Mouse (Mus musculus) ES-Bruce4 (cell line): ENCODE data around the gene Timm29. TPM values are rescaled to one million over a fixed set of nuclear protein-coding genes. Genes with fewer than 3 reads are reported as not detected.

Source experiments
- H3K27ac ChIP-seq: 2 replicates; pipeline ENCODE4 v1.5.1; 2012; ENCODE audit warnings: low read length, inconsistent platforms; ENCODE audit not compliant: insufficient read depth
- H3K27me3 ChIP-seq: 2 replicates; pipeline ENCODE4 v1.6.1; 2012; ENCODE audit warnings: mild to moderate bottlenecking, low read length, inconsistent platforms; ENCODE audit not compliant: control insufficient read depth, poor library complexity, insufficient read depth, severe bottlenecking
- H3K36me3 ChIP-seq: 2 replicates; pipeline ENCODE4 v1.6.1; 2012; ENCODE audit warnings: inconsistent platforms, mild to moderate bottlenecking, low read length, moderate library complexity; ENCODE audit not compliant: control insufficient read depth, poor library complexity, insufficient read depth, severe bottlenecking
- H3K4me1 ChIP-seq: one replicate; pipeline ENCODE4 v1.8.1; 2011; ENCODE audit warnings: low read length; ENCODE audit not compliant: control insufficient read depth, insufficient read depth
- H3K4me3 ChIP-seq: 2 replicates; pipeline ENCODE4 v1.5.1; 2011; ENCODE audit warnings: low read depth, mild to moderate bottlenecking, low read length
- H3K9ac ChIP-seq: 2 replicates; pipeline ENCODE4 v1.6.1; 2012; ENCODE audit warnings: low read depth, mild to moderate bottlenecking, inconsistent platforms; ENCODE audit not compliant: poor library complexity, severe bottlenecking
- H3K9me3 ChIP-seq: replicated peaks from 2 replicates; pipeline ENCODE4 v1.6.1; 2012; ENCODE audit warnings: mild to moderate bottlenecking, low read length, inconsistent platforms; ENCODE audit not compliant: control insufficient read depth, poor library complexity, insufficient read depth, severe bottlenecking
- CTCF ChIP-seq: IDR thresholded peaks from one replicate; pipeline ENCODE4 v1.8.1; 2011; ENCODE audit warnings: low read depth, low read length
- EP300 ChIP-seq: IDR thresholded peaks from 2 replicates; pipeline ENCODE4 v1.6.1; 2011; ENCODE audit warnings: low read depth, low read length; ENCODE audit not compliant: insufficient read depth
- POLR2A ChIP-seq: IDR thresholded peaks from one replicate; pipeline ENCODE4 v1.8.1; 2011; ENCODE audit warnings: low read length; ENCODE audit not compliant: insufficient read depth
- polyA plus RNA-seq: library from polyadenylated mRNA; stranded (reverse); fragments of >200 nt; gene quantifications from 2 replicates; pipeline ENCODE4 v1.2.4, GENCODE M21; 2011; ENCODE audit warnings: low read depth; ENCODE audit not compliant: missing spikeins, insufficient read depth, insufficient read length

Gene Timm29
- polyA plus RNA-seq, 1 experiment, result 19.2 TPM

GRCm38 (mm10) chr9:21616232-21616781, 23.8 kb downstream of the Timm29 start:
- H3K9ac ChIP-seq, result peak overlapping the region; percentile 79
- no peaks in the 10 kb centered on the region for H3K9me3 ChIP-seq
- peak overlapping the region; percentile 97 for H3K4me3 ChIP-seq
- no peaks in the 10 kb centered on the region for H3K4me1 ChIP-seq
- H3K36me3 ChIP-seq, result no peaks in the 10 kb centered on the region
- no peaks in the 10 kb centered on the region for H3K27me3 ChIP-seq
- TF ChIP-seq POLR2A (no peak), EP300 (no peak), CTCF (no peak)
- H3K27ac ChIP-seq, result peak overlapping the region; percentile 63

DNA sequence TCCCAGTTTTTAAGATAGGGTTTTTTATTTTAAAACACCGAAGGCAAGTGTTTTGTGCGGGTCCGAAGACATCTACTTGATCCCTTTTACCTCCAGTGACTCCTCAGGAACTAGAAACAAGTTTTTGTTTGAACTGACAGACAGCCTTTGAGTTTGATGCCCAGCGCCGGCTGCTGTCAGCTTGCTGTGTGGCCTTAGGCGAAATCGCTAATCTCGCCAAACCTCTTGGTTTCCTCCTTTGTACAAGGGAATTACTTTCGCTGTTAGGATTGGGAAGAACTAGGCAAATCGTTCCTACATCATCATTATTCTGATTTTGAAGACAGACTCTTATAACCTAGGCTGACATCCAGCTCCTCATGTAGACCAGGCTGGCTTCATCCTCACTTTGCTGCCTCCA, 24.5 kb downstream of the Timm29 start:
- Histone ChIP-seq H3K36me3 (no peaks in the 10 kb centered on the region), H3K27ac (no peak overlapping the region), H3K9me3 (no peaks in the 10 kb centered on the region), H3K4me3 (peak overlapping the region; percentile 97), H3K27me3 (no peaks in the 10 kb centered on the region), H3K9ac (peak overlapping the region; percentile 79), H3K4me1 (no peaks in the 10 kb centered on the region)
- no peak for TF ChIP-seq EP300
- no peak for TF ChIP-seq POLR2A
- no peak for TF ChIP-seq CTCF

DNA sequence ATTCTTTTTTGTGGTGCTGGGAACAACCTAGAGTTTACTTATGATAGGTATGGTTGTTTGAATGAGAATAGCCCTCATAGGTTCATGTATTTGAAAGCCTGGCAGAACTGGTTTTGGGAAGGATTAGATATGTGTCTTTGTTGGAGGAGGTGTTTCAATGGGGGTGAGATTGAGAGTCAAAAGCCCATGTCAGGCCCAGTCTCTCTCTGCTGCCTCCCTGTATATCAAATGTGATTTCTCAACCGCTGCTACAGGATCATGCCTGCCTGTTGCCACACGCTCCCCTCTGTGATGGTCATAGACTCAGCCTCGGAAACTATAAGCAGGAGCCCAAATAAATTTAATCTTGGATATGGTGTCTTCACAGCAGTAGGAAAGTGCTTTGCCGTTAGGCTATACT, 27.7 kb downstream of the Timm29 start:
- Histone ChIP-seq H3K4me1 (no peaks in the 10 kb centered on the region), H3K4me3 (no peak overlapping the region), H3K27ac (no peak overlapping the region), H3K9me3 (no peaks in the 10 kb centered on the region), H3K9ac (no peak overlapping the region), H3K36me3 (no peaks in the 10 kb centered on the region), H3K27me3 (no peaks in the 10 kb centered on the region)
- no peak for TF ChIP-seq CTCF
- no peak for TF ChIP-seq EP300
- TF ChIP-seq POLR2A, result no peak

- Histone ChIP-seq H3K36me3 (no peaks in the 10 kb centered on the region), H3K9ac (no peak overlapping the region), H3K27ac (no peak overlapping the region), H3K4me3 (no peak overlapping the region), H3K27me3 (no peaks in the 10 kb centered on the region), H3K9me3 (no peaks in the 10 kb centered on the region), H3K4me1 (no peaks in the 10 kb centered on the region)
- no peak for TF ChIP-seq POLR2A
- no peak for TF ChIP-seq CTCF
- TF ChIP-seq EP300, result no peak
Measured at GRCm38 (mm10) chr9:21622676-21623075, 30.2 kb downstream of the Timm29 start.

GRCm38 (mm10) chr9:21625342-21626339, 33.1 kb downstream of the Timm29 start:
- no peak overlapping the region for H3K27ac ChIP-seq
- no peak for TF ChIP-seq EP300
- no peak for TF ChIP-seq CTCF
- TF ChIP-seq POLR2A, result no peak
- H3K36me3 ChIP-seq, result no peaks in the 10 kb centered on the region

DNA sequence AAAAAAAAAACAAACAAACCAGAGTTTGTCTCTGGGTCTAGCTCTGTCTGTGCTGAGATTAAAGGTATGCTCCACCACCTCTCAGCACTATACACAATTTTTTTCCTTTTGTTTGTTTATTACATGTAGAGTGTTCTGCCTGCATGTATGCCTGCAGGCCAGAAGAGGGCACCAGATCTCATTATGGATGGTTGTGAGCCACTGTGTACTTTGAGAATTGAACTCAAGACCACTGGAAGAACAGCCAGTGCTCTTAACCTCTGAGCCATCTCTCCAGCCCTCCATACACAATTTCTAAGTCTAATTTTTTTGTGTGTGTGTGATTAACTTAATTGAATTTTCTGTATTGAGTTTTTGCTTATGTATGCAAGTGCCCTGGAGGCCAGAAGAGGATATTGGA, 34.0 kb downstream of the Timm29 start:
- Histone ChIP-seq H3K9ac (no peak overlapping the region), H3K27me3 (no peaks in the 10 kb centered on the region), H3K27ac (no peak overlapping the region), H3K4me3 (no peak overlapping the region), H3K36me3 (no peaks in the 10 kb centered on the region), H3K9me3 (no peaks in the 10 kb centered on the region), H3K4me1 (no peaks in the 10 kb centered on the region)
- TF ChIP-seq POLR2A (no peak), CTCF (no peak), EP300 (no peak)

More at GRCm38 (mm10) chr9:21625342-21626339, 33.1 kb downstream of the Timm29 start:
- no peak overlapping the region for H3K4me3 ChIP-seq
- H3K9me3 ChIP-seq, result no peaks in the 10 kb centered on the region
- no peaks in the 10 kb centered on the region for H3K4me1 ChIP-seq
- H3K9ac ChIP-seq, result no peak overlapping the region
- no peaks in the 10 kb centered on the region for H3K27me3 ChIP-seq
